Mouse (Mus musculus) limb, embryonic 14.5 days (tissue): Measurements from ENCODE around the gene Stac. TPM values are rescaled to one million over a fixed set of nuclear protein-coding genes. Genes with fewer than 3 reads are reported as not detected.

ENCODE experiments used
- ATAC-seq: fragments of 200-750 bp; cut with Nextera tagmentation; 2 replicates; pipeline ENCODE4 v1.8.0; 2017; ENCODE audit warnings: low read depth, moderate number of reproducible peaks, moderate TSS enrichment; ENCODE audit not compliant: low FRiP score
- DNase-seq: peaks from one replicate; pipeline ENCODE4 v3.0.0-alpha.2; 2015; ENCODE audit warnings: low spot score
- H3K27ac ChIP-seq: fragments of 300-500 bp; sonication (generic); replicated peaks from 2 replicates; pipeline ENCODE4 v1.5.1; 2014; ENCODE audit warnings: low read depth, mild to moderate bottlenecking, low read length, moderate library complexity, mixed read lengths
- H3K27me3 ChIP-seq: fragments of 300-500 bp; sonication (generic); 2 replicates; pipeline ENCODE4 v1.6.1; 2014; ENCODE audit warnings: low read length, mixed read lengths; ENCODE audit not compliant: control insufficient read depth, insufficient read depth
- H3K36me3 ChIP-seq: fragments of 300-500 bp; sonication (generic); 2 replicates; pipeline ENCODE4 v1.6.1; 2014; ENCODE audit warnings: mild to moderate bottlenecking, low read length, moderate library complexity, mixed read lengths; ENCODE audit not compliant: control insufficient read depth, insufficient read depth
- H3K4me1 ChIP-seq: fragments of 300-500 bp; sonication (generic); 2 replicates; pipeline ENCODE4 v1.6.1; 2014; ENCODE audit warnings: antibody characterized with exemption, low read length, mixed read lengths; ENCODE audit not compliant: control insufficient read depth, insufficient read depth
- H3K4me2 ChIP-seq: fragments of 300-500 bp; sonication (generic); replicated peaks from 2 replicates; pipeline ENCODE4 v1.6.1; 2014; ENCODE audit warnings: low read depth, mild to moderate bottlenecking, low read length, moderate library complexity; ENCODE audit not compliant: severe bottlenecking
- H3K4me3 ChIP-seq: fragments of 300-500 bp; sonication (generic); replicated peaks from 2 replicates; pipeline ENCODE4 v1.5.1; 2014; ENCODE audit warnings: low read length
- H3K9ac ChIP-seq: fragments of 300-500 bp; sonication (generic); 2 replicates; pipeline ENCODE4 v1.6.1; 2014; ENCODE audit warnings: mild to moderate bottlenecking, low read depth, low read length, moderate library complexity; ENCODE audit not compliant: severe bottlenecking
- H3K9me3 ChIP-seq: fragments of 300-500 bp; sonication (generic); 2 replicates; pipeline ENCODE4 v1.6.1; 2016; ENCODE audit warnings: low read length; ENCODE audit not compliant: control insufficient read depth
- POLR2A ChIP-seq: fragments of 200-500 bp; IDR thresholded peaks from 2 replicates; pipeline ENCODE4 v1.8.0; 2012; ENCODE audit warnings: inconsistent platforms, mild to moderate bottlenecking, moderate library complexity, borderline replicate concordance; ENCODE audit not compliant: insufficient read depth, insufficient read length; ENCODE audit errors: extremely low read depth
- WGBS: fragments of 180-500 bp; shearing (Covaris S2); extraction: QIAGEN DNeasy Blood & Tissue Kit; methylation state at CpG from one replicate; pipeline ENCODE4 v1.1.7; 2014; 5-methylcytosine and 5-hydroxymethylcytosine counted together
- polyA plus RNA-seq, 2 experiments: library from polyadenylated mRNA; depleted of rRNA in 1 of 2; stranded (reverse) in 1 of 2; unstranded in 1 of 2; fragments of >200 nt; fragmentation: Nextera tagmentation in 1 of 2; extraction: Ambion mirVana in 1 of 2; gene quantifications; 2 replicates each; pipeline versions ENCODE4 v1.2.1 to v1.2.3; 2012 to 2014

Stac gene
- polyA plus RNA-seq, 2 experiments, result 4.1 to 4.2 TPM

GRCm38 (mm10) chr9:111731939-111732670, 42.0 kb upstream of the Stac start:
- Histone ChIP-seq H3K36me3 (no peaks in the 10 kb centered on the region), H3K27me3 (no peaks in the 10 kb centered on the region), H3K4me3 (no peak overlapping the region), H3K27ac (no peak overlapping the region), H3K4me1 (no peaks in the 10 kb centered on the region), H3K9ac (no peak overlapping the region), H3K9me3 (no peaks in the 10 kb centered on the region), H3K4me2 (no peak overlapping the region)
- no peak for ATAC-seq
- no peak for DNase-seq
- TF ChIP-seq POLR2A, result no peak
- 80% methylated on average over 9 of the region's 9 CpGs for WGBS

- no peak for DNase-seq
- Histone ChIP-seq H3K27ac (no peak overlapping the region), H3K4me1 (no peaks in the 10 kb centered on the region), H3K9me3 (no peaks in the 10 kb centered on the region), H3K4me3 (no peak overlapping the region), H3K27me3 (no peaks in the 10 kb centered on the region), H3K36me3 (no peaks in the 10 kb centered on the region), H3K9ac (no peak overlapping the region), H3K4me2 (no peak overlapping the region)
- TF ChIP-seq POLR2A, result no peak
- 43% methylated on average over 5 of the region's 5 CpGs for WGBS
- no peak for ATAC-seq
Measured at GRCm38 (mm10) chr9:111724981-111725593, 34.9 kb upstream of the Stac start.

DNA sequence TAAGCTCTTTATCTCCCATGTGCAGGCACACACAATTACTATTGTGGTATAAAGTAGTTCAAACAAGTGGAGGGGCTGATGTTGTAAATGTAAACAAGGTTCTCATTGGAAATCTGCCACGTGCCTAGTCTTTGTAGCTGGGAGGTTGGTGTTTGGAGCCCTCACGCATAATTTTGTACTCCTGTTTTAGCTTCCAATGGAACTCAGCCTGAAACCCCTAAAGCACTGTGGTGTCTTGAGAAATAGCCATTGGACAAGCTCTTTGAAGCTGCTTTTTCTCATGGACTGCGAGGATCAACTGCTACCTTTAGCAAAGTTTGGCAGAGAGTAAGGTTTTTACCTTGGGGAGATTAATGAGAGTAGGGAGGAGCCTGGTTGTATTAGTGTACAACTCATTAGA, 24.3 kb upstream of the Stac start:
- 63% methylated on average over 3 of the region's 3 CpGs for WGBS
- Histone ChIP-seq H3K36me3 (no peaks in the 10 kb centered on the region), H3K27me3 (no peaks in the 10 kb centered on the region), H3K4me2 (no peak overlapping the region), H3K4me1 (no peaks in the 10 kb centered on the region), H3K27ac (no peak overlapping the region), H3K9ac (no peak overlapping the region), H3K9me3 (no peaks in the 10 kb centered on the region), H3K4me3 (no peak overlapping the region)
- DNase-seq (no peak), ATAC-seq (no peak)
- no peak for TF ChIP-seq POLR2A

- no peak overlapping the region for H3K4me2 ChIP-seq
- no peaks in the 10 kb centered on the region for H3K9me3 ChIP-seq
- H3K4me3 ChIP-seq, result no peak overlapping the region
- H3K9ac ChIP-seq, result no peak overlapping the region
- H3K36me3 ChIP-seq, result no peaks in the 10 kb centered on the region
- H3K27ac ChIP-seq, result no peak overlapping the region
- no peak for DNase-seq
- ATAC-seq, result no peak
- H3K4me1 ChIP-seq, result no peaks in the 10 kb centered on the region
- 69% methylated on average over 2 of the region's 2 CpGs for WGBS
- no peaks in the 10 kb centered on the region for H3K27me3 ChIP-seq
- TF ChIP-seq POLR2A, result no peak
Measured at GRCm38 (mm10) chr9:111700101-111700500, 10.0 kb upstream of the Stac start.

GRCm38 (mm10) chr9:111690484-111690855, 322 bp upstream of the Stac start:
- no peak for DNase-seq
- 3% methylated on average over 6 of the region's 6 CpGs for WGBS
- H3K9me3 ChIP-seq, result no peaks in the 10 kb centered on the region
- no peaks in the 10 kb centered on the region for H3K36me3 ChIP-seq
- H3K9ac ChIP-seq, result peak overlapping the region; percentile 63
- H3K4me2 ChIP-seq, result peak overlapping the region; percentile 90
- H3K27ac ChIP-seq, result no peak overlapping the region
- peak overlapping the region; percentile 54 for H3K4me3 ChIP-seq
- no peak for ATAC-seq
- no peak for TF ChIP-seq POLR2A
- H3K27me3 ChIP-seq, result peaks cover 4% of the 10 kb centered on the region; the same call in 1 of the 2 replicates
- peaks cover 14% of the 10 kb centered on the region; the same call in 1 of the 2 replicates for H3K4me1 ChIP-seq
